ENCODE assay signal across 18 mouse cellular contexts in genomic region chr17:83649986-83650385, GRCm38 (mm10). TPM values are rescaled to one million over a fixed set of nuclear protein-coding genes. Genes with fewer than 3 reads are reported as not detected.
A peak's percentile ranks its signal among the peaks of the same experiment; 100 is the strongest.
DNase-seq lines count a peak whose midpoint lies in the region; ATAC-seq and TF ChIP-seq lines count a peak whose summit lies in the region.
"Had no signal": no experiment of that assay in that cellular context is flagged by ENCODE, and none has a peak within 500 bp of the region (broad histone marks: within the 10 kb centered on the region; RNA-seq: fewer than 3 reads in every experiment).

No protein-coding gene starts in this region.

- no peak overlapping the region for H3K27ac ChIP-seq in intestine, embryonic 15.5 days
- no peak overlapping the region for H3K27ac ChIP-seq in intestine, embryonic 16.5 days (ENCODE audit: low read length)
- H3K27ac ChIP-seq in liver, embryonic 11.5 days (ENCODE audit: low read depth, low read length): no peak overlapping the region
- H3K27ac ChIP-seq in small intestine, adult 2 months (ENCODE audit: insufficient read depth, low read depth, low read length): 0 out of 2 replicates have a peak overlapping the region, but pooled peaks have one; percentile 19
- H3K27ac ChIP-seq: hindbrain, embryonic 14.5 days; midbrain, embryonic 10.5 days had no signal

- H3K4me2 ChIP-seq in intestine, embryonic 15.5 days (replicated peaks): no peak overlapping the region
- H3K4me2 ChIP-seq in intestine, embryonic 16.5 days (ENCODE audit: low read depth, low read length): no peak overlapping the region
- H3K4me2 ChIP-seq in liver, embryonic 11.5 days: no peak overlapping the region
- H3K4me2 ChIP-seq: hindbrain, embryonic 14.5 days had no signal

- no peaks in the 10 kb centered on the region for H3K9me3 ChIP-seq in intestine, embryonic 15.5 days
- H3K9me3 ChIP-seq in intestine, embryonic 16.5 days (ENCODE audit: control insufficient read depth, low read length): no peaks in the 10 kb centered on the region
- no peaks in the 10 kb centered on the region for H3K9me3 ChIP-seq in liver, embryonic 11.5 days (ENCODE audit: control insufficient read depth, low read length)
- H3K9me3 ChIP-seq: midbrain, embryonic 10.5 days had no signal

- H3K4me3 ChIP-seq in intestine, embryonic 15.5 days (replicated peaks): no peak overlapping the region
- H3K4me3 ChIP-seq in intestine, embryonic 16.5 days (ENCODE audit: low read length): no peak overlapping the region
- H3K4me3 ChIP-seq in liver, embryonic 11.5 days (ENCODE audit: low read depth, low read length): no peak overlapping the region
- no peak overlapping the region for H3K4me3 ChIP-seq in small intestine, adult 2 months (ENCODE audit: low read depth, low read length)
- H3K4me3 ChIP-seq: midbrain, embryonic 10.5 days had no signal

- H3K9ac ChIP-seq in intestine, embryonic 15.5 days: no peak overlapping the region
- no peak overlapping the region for H3K9ac ChIP-seq in intestine, embryonic 16.5 days (ENCODE audit: low read depth, low read length)
- no peak overlapping the region for H3K9ac ChIP-seq in liver, embryonic 11.5 days (ENCODE audit: low read depth, low read length)
- H3K9ac ChIP-seq: hindbrain, embryonic 14.5 days had no signal

- 0 out of 2 replicates have a peak, but pooled peaks have one; percentile 15 for ATAC-seq in intestine, embryonic 15.5 days
- no peak for ATAC-seq in intestine, embryonic 16.5 days
- peak; percentile 42; the same call in 1 of the 2 replicates for ATAC-seq in liver, embryonic 11.5 days (replicated peaks; ENCODE audit: low FRiP score)
- ATAC-seq: forebrain, embryonic 14.5 days had no signal

- peaks cover 2% of the 10 kb centered on the region; the same call in 1 of the 2 replicates for H3K4me1 ChIP-seq in intestine, embryonic 15.5 days (replicated peaks)
- peaks cover 8% of the 10 kb centered on the region; the same call in 1 of the 2 replicates for H3K4me1 ChIP-seq in intestine, embryonic 16.5 days (ENCODE audit: control insufficient read depth, insufficient read depth, low read length)
- peaks cover 39% of the 10 kb centered on the region for H3K4me1 ChIP-seq in liver, embryonic 11.5 days (replicated peaks; ENCODE audit: control insufficient read depth, insufficient read depth, low read length)
- peaks cover 40% of the 10 kb centered on the region for H3K4me1 ChIP-seq in small intestine, adult 2 months (ENCODE audit: control insufficient read depth, insufficient read depth, insufficient read length, low read length)
- H3K4me1 ChIP-seq: midbrain, embryonic 10.5 days had no signal

- 87% methylated on average over 3 of the region's 3 CpGs for WGBS in intestine, embryonic 15.5 days
- WGBS in intestine, embryonic 16.5 days: 92% methylated on average over 3 of the region's 3 CpGs
- WGBS in liver, embryonic 11.5 days: 71% methylated on average over 3 of the region's 3 CpGs
- 63% methylated on average over 3 of the region's 3 CpGs for WGBS in small intestine, adult 2 months

- TF ChIP-seq POLR2A in small intestine, adult 2 months (IDR thresholded peaks at IDR 0.05; ENCODE audit: low read depth, low read length): no peak

- H3K36me3 ChIP-seq in intestine, embryonic 15.5 days: no peaks in the 10 kb centered on the region
- no peaks in the 10 kb centered on the region for H3K36me3 ChIP-seq in intestine, embryonic 16.5 days (ENCODE audit: control insufficient read depth, insufficient read depth, low read length)
- no peaks in the 10 kb centered on the region for H3K36me3 ChIP-seq in liver, embryonic 11.5 days (ENCODE audit: control insufficient read depth, insufficient read depth, low read length)
- no peaks in the 10 kb centered on the region for H3K36me3 ChIP-seq in small intestine, adult 2 months (ENCODE audit: control insufficient read depth, insufficient read depth, low read length)
- H3K36me3 ChIP-seq: midbrain, embryonic 10.5 days had no signal

- DNase-seq in R1 (ENCODE audit: low read depth, low spot score): peak; percentile 95
- no peak for DNase-seq in liver, embryonic 11.5 days (ENCODE audit: low spot score)
- no peak for DNase-seq in layer of hippocampus, postnatal 10 days (ENCODE audit: low spot score in 2 of 2)
- no peak for DNase-seq in gastrocnemius, adult 8-10 months (ENCODE audit: low spot score in 2 of 2)
- DNase-seq in MN1 (ENCODE audit: low spot score): no peak
- DNase-seq: cerebellum, adult 2 months; heart, adult 18-20 months; right cerebral cortex, postnatal 4 days had no signal

- H3K27me3 ChIP-seq in intestine, embryonic 15.5 days (replicated peaks): no peaks in the 10 kb centered on the region
- H3K27me3 ChIP-seq in intestine, embryonic 16.5 days (replicated peaks; ENCODE audit: control insufficient read depth, insufficient read depth, low read length): no peaks in the 10 kb centered on the region
- H3K27me3 ChIP-seq in liver, embryonic 11.5 days (replicated peaks; ENCODE audit: control insufficient read depth, insufficient read depth, low read length): no peaks in the 10 kb centered on the region
- no peaks in the 10 kb centered on the region for H3K27me3 ChIP-seq in small intestine, adult 2 months (ENCODE audit: control insufficient read depth, insufficient read depth, low read length)

- TF ChIP-seq CTCF in small intestine, adult 2 months (IDR thresholded peaks at IDR 0.05; ENCODE audit: extremely low read depth, insufficient read length, insufficient replicate concordance, low read depth, low read length): no peak

RNA-seq across cellular contexts. Expression of gene Kcng3, which starts 18.3 kb away (rescaled TPM):
- 0.05 TPM in 1 of 2 replicates, not detected in the other for polyA plus RNA-seq in intestine, embryonic 15.5 days (2015; fragmentation: Nextera tagmentation; extraction: Ambion mirVana)
- polyA plus RNA-seq in intestine, embryonic 16.5 days (2015; fragmentation: Nextera tagmentation; extraction: Ambion mirVana): not detected in 2 replicates
- 0.19 TPM in 1 of 2 replicates, not detected in the other for polyA plus RNA-seq in liver, embryonic 11.5 days (2014; fragmentation: Nextera tagmentation; extraction: Ambion mirVana)
- 0.25 and 0.36 TPM in 2 replicates for polyA plus RNA-seq in small intestine, adult 2 months (2012; rRNA removed)
- total RNA-seq in layer of hippocampus, postnatal 10 days (2021): 1 to 10 TPM; 5.3 to 5.4 TPM
- total RNA-seq in gastrocnemius, adult 8-10 months (2022): under 1 TPM in 1 of 4 experiments, not detected in 3; 0.09 TPM
- polyA plus RNA-seq: C2C12; forebrain, embryonic 14.5 days; heart, postnatal 0 days; kidney, embryonic 14.5 days; midbrain, embryonic 10.5 days; neural tube, embryonic 14.5 days had no signal

RNA-seq across cellular contexts. Expression of gene Mta3, which starts 56.0 kb away (rescaled TPM):
- polyA plus RNA-seq in intestine, embryonic 15.5 days (2015; fragmentation: Nextera tagmentation; extraction: Ambion mirVana): 40.0 and 42.5 TPM in 2 replicates
- polyA plus RNA-seq in intestine, embryonic 16.5 days (2015; fragmentation: Nextera tagmentation; extraction: Ambion mirVana): 33.2 and 35.0 TPM in 2 replicates
- polyA plus RNA-seq in liver, embryonic 11.5 days (2014; fragmentation: Nextera tagmentation; extraction: Ambion mirVana): 63.0 and 67.2 TPM in 2 replicates
- 13.7 and 40.1 TPM in 2 replicates for polyA plus RNA-seq in small intestine, adult 2 months (2012; rRNA removed)
- 10 to 100 TPM; 54.9 to 59.0 TPM for total RNA-seq in layer of hippocampus, postnatal 10 days (2021)
- total RNA-seq in gastrocnemius, adult 8-10 months (2022): 1 to 10 TPM; 6.1 to 8.8 (median 7.3) TPM
